Mouse (Mus musculus) hindlimb bud, embryonic 11.5 days (tissue): ENCODE data around the gene Klhl8.

ENCODE experiments used
- DNase-seq: peaks from one replicate; pipeline ENCODE4 v3.0.0-alpha.2; 2012; ENCODE audit warnings: low read depth, low spot score; ENCODE audit errors: extremely low spot score

Klhl8 gene

GRCm38 (mm10) chr5:103814551-103815248, 96.4 kb downstream of the Klhl8 start:
- no peak for DNase-seq

DNA sequence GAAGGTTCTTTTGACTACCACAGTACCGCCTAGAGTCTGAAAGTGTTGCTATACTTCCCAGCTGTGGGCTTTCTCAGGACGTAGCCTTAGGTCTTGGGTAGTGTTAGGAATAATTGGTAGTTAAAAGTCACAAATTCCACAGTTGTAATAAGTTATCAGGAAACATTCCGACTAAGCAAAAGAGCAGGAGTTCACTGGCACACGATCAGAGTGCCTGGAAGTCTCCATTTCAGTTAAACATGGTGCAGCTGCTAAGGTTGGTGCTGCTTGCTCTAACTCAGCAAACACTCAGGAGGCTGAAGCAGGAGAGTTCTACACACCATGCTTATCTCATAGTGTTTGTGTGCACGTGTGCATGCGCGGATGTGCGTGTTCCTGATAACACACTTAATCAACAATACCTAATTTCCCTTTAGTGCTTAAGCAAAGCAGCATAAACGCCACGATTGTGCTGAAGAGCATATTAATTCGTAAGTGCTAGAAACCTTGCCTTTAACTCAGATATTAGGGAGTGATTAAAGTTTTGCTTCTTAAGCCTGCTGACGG, 97.0 kb downstream of the Klhl8 start:
- DNase-seq, result no peak

GRCm38 (mm10) chr5:103813291-103813690, 97.8 kb downstream of the Klhl8 start:
- DNase-seq, result no peak
